Mouse (Mus musculus): ENCODE results near the gene Gstp3.

GRCm38 (mm10) chr19:4095802-4096201, 36.4 kb upstream of the Gstp3 start:
- TF ChIP-seq GATA1 (IDR thresholded peaks at IDR 0.05; ENCODE audit: borderline replicate concordance, low read length) (no peak), FLI1 (IDR thresholded peaks at IDR 0.05; ENCODE audit: low read length) (no peak)
